Mouse (Mus musculus) central nervous system, embryonic 11.5 days (tissue): Measurements from ENCODE around the gene Psmc3ip. TPM values are rescaled to one million over a fixed set of nuclear protein-coding genes. Genes with fewer than 3 reads are reported as not detected.

Experiments used
- polyA plus RNA-seq: library from polyadenylated mRNA; depleted of rRNA; stranded (reverse); fragments of >200 nt; gene quantifications from 2 replicates; pipeline ENCODE4 v1.2.3, GENCODE M21; 2012; rRNA removed

The Psmc3ip gene
- polyA plus RNA-seq, result 50.1 and 54.5 TPM in 2 replicates

GRCm38 (mm10) chr11:101095314-101096024, at the start of gene Psmc3ip:
Psmc3ip (minus strand) TSS chr11:101095436.

GRCm38 (mm10) chr11:101119761-101120544, 24.7 kb upstream of the Psmc3ip start, which contains the start of the genes Retreg3 and Tubg1:
Retreg3 (minus strand) TSS chr11:101119893.
Tubg1 (plus strand) TSS chr11:101119938.

GRCm38 (mm10) chr11:101086756-101087681, 8.2 kb downstream of the Psmc3ip start, which contains the start of gene Mlx:
Mlx (plus strand) TSS chr11:101087277.

GRCm38 (mm10) chr11:101082208-101083082, 12.8 kb downstream of the Psmc3ip start, which contains the start of gene Coasy:
Coasy (plus strand) TSS chr11:101082565.

GRCm38 (mm10) chr11:101078121-101078520, 17.1 kb downstream of the Psmc3ip start, which contains the start of gene Hsd17b1:
Hsd17b1 (plus strand) TSS chr11:101078411.

GRCm38 (mm10) chr11:101069391-101070188, 25.6 kb downstream of the Psmc3ip start, which contains the start of gene Naglu:
Naglu (plus strand) TSS chr11:101070012.

Other genes with a start within 250 kb of the Psmc3ip start
- gene Stat5b, start 244.7 kb downstream of the Psmc3ip start, polyA plus RNA-seq, result 12.9 and 15.9 TPM in 2 replicates
- gene Stat5a, start 236.1 kb downstream of the Psmc3ip start, polyA plus RNA-seq, result 2.1 and 3.3 TPM in 2 replicates
- gene Stat3, start 155.9 kb downstream of the Psmc3ip start, polyA plus RNA-seq, result 20.9 and 23.6 TPM in 2 replicates
- 20.2 and 40.3 TPM in 2 replicates for gene Cavin1, start 124.5 kb downstream of the Psmc3ip start, polyA plus RNA-seq
- 75.1 and 97.4 TPM in 2 replicates for gene Atp6v0a1, start 86.0 kb downstream of the Psmc3ip start, polyA plus RNA-seq
- 6.2 and 7.2 TPM in 2 replicates for gene Naglu, start 25.4 kb downstream of the Psmc3ip start, polyA plus RNA-seq
- 0.30 and 0.55 TPM in 2 replicates for gene Hsd17b1, start 17.0 kb downstream of the Psmc3ip start, polyA plus RNA-seq
- 46.4 and 49.7 TPM in 2 replicates for gene Coasy, start 12.9 kb downstream of the Psmc3ip start, polyA plus RNA-seq
- 24.2 and 37.5 TPM in 2 replicates for gene Mlx, start 8.2 kb downstream of the Psmc3ip start, polyA plus RNA-seq
- gene Retreg3, start 24.5 kb upstream of the Psmc3ip start, polyA plus RNA-seq, result 39.1 and 53.7 TPM in 2 replicates
- 23.1 and 35.8 TPM in 2 replicates for gene Tubg1, start 24.5 kb upstream of the Psmc3ip start, polyA plus RNA-seq
- 2.4 and 4.7 TPM in 2 replicates for gene Tubg2, start 60.5 kb upstream of the Psmc3ip start, polyA plus RNA-seq
- gene Cntnap1, start 75.1 kb upstream of the Psmc3ip start, polyA plus RNA-seq, result 0.77 and 1.3 TPM in 2 replicates
- 8.0 and 10.1 TPM in 2 replicates for gene Plekhh3, start 75.9 kb upstream of the Psmc3ip start, polyA plus RNA-seq
- not detected in 2 replicates for gene Ccr10, start 80.0 kb upstream of the Psmc3ip start, polyA plus RNA-seq
- gene Ezh1, start 131.0 kb upstream of the Psmc3ip start, polyA plus RNA-seq, result 11.1 and 20.0 TPM in 2 replicates
- 41.2 and 53.6 TPM in 2 replicates for gene Ramp2, start 150.6 kb upstream of the Psmc3ip start, polyA plus RNA-seq
- gene Vps25, start 158.3 kb upstream of the Psmc3ip start, polyA plus RNA-seq, result 46.6 and 64.9 TPM in 2 replicates
- 7.6 and 8.6 TPM in 2 replicates for gene Wnk4, start 165.1 kb upstream of the Psmc3ip start, polyA plus RNA-seq
- 1.1 and 1.8 TPM in 2 replicates for gene Cntd1, start 183.6 kb upstream of the Psmc3ip start, polyA plus RNA-seq
- gene Coa3, start 183.7 kb upstream of the Psmc3ip start, polyA plus RNA-seq, result 93.9 and 163 TPM in 2 replicates
- gene Becn1, start 206.8 kb upstream of the Psmc3ip start, polyA plus RNA-seq, result 115 and 433 TPM in 2 replicates
- gene Psme3, start 220.8 kb upstream of the Psmc3ip start, polyA plus RNA-seq, result 101 and 138 TPM in 2 replicates
- 8.2 and 8.5 TPM in 2 replicates for gene Aoc2, start 229.6 kb upstream of the Psmc3ip start, polyA plus RNA-seq
- gene Aoc3, start 235.2 kb upstream of the Psmc3ip start, polyA plus RNA-seq, result 0.22 and 0.24 TPM in 2 replicates